Mouse (Mus musculus): Measurements from ENCODE around the gene Ttc9c. TPM values are rescaled to one million over a fixed set of nuclear protein-coding genes. Genes with fewer than 3 reads are reported as not detected.
A peak's percentile ranks its signal among the peaks of the same experiment; 100 is the strongest.
"Not testable (repeated sequence)": the region's sequence is repeated elsewhere in the genome, so short reads cannot be mapped to it uniquely, and the experiment has no call there.

Ttc9c gene
- polyA plus RNA-seq, 1 experiment from 2014 or later, result 69.0 TPM

DNA sequence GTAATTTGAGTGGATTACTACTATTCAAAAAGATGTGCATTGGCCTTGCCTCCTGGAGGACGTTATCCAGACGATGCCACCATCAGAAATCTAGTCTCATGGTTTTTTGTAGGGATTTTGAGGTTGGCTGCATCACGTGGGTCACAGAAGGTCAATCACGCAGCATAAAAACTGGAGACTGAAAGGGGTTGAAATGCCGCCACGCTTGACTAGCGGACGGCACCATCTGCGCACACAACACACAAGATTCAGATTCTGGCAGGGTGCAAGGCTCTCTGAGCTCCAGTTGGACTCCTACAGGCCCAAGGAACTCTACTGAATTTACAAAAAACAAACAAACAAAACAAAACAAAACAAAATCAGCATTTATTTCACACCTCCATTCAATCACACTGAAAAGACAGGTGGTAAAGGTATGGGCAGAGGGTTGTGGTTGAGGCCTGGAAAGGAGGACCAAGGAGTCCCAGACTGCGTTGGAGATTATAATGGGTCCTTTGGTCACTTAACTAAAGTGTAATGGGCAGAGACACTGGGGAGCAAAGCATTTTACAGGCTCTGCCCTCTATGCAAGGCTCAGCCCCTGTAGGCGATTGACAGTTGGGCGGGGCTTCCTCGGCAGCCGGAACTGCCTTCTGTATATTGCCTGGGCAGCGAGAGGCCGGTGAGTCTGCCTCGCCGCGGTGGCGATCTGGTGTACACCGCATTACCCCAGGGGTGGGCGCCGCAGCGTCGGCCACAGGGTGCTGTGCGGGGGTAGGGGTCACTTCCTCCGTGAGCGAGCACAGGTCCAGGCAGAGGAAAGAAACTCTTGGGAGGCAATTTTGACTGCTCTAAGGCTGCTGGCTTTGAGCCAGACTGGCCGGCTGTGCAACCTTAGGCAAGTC lies 21.0 kb upstream of the Ttc9c start:
- H3K4me3 ChIP-seq, result peak overlapping the region; percentile 61
- 19% methylated on average over 29 of the region's 29 CpGs for WGBS

DNA sequence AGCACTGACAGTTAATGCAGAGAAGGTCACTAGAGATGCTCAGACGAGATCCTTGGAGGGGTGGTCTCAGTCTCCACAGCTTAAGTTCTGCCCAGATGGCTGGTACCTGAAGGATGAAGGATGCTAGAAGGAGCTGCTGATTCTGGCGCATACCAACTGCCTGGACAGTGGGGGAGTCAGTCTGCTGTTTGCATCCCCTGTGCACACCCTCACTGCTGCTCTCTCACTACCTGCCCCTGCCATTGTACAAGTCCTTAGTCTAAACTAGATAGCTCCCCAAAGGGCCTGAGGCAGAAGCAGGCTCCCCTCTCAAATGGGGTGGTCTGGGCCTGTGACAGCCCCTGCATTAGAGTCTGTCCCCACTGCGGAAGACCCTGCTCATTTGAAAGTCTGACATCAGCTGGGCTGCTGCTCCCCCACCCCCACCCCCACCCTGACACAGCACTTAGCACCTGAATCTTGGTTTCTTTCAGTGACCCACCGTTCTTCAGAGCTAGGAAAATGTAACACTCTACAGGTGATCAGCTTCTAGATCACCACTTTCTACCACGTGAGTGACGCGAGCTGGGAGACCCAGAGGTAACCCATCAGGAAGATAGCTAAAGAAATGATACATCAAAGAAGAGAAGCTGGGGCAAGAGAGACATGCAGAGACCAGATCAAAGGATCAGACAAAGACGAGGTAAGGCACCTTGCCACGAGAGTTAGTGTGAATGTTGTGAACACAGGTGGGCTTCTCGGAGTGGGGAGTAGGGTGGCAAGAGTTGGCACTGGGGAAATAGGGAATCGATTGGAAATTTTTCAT lies 20.2 kb upstream of the Ttc9c start, which contains the start of gene Gng3:
TSS of gene Gng3 (minus strand) at position 92 of the 805 bp plus-strand sequence.
- whole genome bisulfite sequencing, result 40% methylated on average over 11 of the region's 11 CpGs
- H3K4me1 ChIP-seq, result peaks cover 46% of the 10 kb centered on the region
- peaks cover 48% of the 10 kb centered on the region for H3K36me3 ChIP-seq
- no peaks in the 10 kb centered on the region for H3K27me3 ChIP-seq (ENCODE audit: low read depth, poor library complexity, severe bottlenecking)
- H3K4me3 ChIP-seq, result peak within 1 kb of the TSS; percentile 61
- DNase-seq (ENCODE audit: low spot score), result peak; percentile 70
- no peaks in the 10 kb centered on the region for H3K9me3 ChIP-seq (replicated peaks)
- peak within 1 kb of the TSS; percentile 98 for H3K27ac ChIP-seq (replicated peaks)

More for the DNA sequence above, 21.0 kb upstream of the Ttc9c start:
- H3K27ac ChIP-seq (replicated peaks), result peak overlapping the region; percentile 98
- no peaks in the 10 kb centered on the region for H3K27me3 ChIP-seq (ENCODE audit: low read depth, poor library complexity, severe bottlenecking)
- H3K9me3 ChIP-seq (replicated peaks), result no peaks in the 10 kb centered on the region
- peak; percentile 67 for DNase-seq (ENCODE audit: low spot score)
- H3K4me1 ChIP-seq, result peaks cover 46% of the 10 kb centered on the region
- H3K36me3 ChIP-seq, result peaks cover 43% of the 10 kb centered on the region

- DNase-seq (ENCODE audit: low spot score), result no peak
- peaks cover 46% of the 10 kb centered on the region for H3K4me1 ChIP-seq
- H3K27me3 ChIP-seq (ENCODE audit: low read depth, poor library complexity, severe bottlenecking), result no peaks in the 10 kb centered on the region
- H3K9me3 ChIP-seq (replicated peaks), result no peaks in the 10 kb centered on the region
- H3K27ac ChIP-seq (replicated peaks), result peak overlapping the region; percentile 98
- peak overlapping the region; percentile 61 for H3K4me3 ChIP-seq
- 20% methylated on average over 15 of the region's 15 CpGs for WGBS
- peaks cover 59% of the 10 kb centered on the region for H3K36me3 ChIP-seq
Observed at GRCm38 (mm10) chr19:8838041-8838730, 19.1 kb upstream of the Ttc9c start.

DNA sequence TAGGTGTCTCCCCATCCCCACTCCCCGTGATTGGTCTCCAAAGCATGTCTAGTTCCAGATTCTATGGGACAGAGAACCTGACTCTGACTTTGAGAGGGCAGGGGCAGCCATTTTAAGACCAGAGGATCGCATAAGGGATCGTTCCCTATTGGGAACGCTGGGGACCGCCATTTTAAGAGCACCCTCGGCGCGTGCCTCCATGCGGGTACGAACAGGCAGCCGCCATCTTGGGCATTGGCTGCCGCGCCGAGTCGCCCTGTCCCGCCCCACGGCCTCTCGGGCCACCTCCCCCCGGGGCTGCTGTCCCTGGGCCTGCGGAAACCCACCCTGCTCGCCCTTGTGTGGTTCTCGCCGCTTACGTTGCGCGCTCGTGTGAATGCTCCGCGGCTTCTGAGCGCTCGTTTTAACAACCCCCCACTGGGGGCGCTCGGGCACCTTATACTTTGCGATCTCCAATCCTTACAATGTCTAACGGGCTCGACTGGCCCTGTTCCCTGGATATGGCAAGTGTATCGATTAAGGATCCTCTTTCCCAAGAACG lies 18.2 kb upstream of the Ttc9c start, which contains the start of gene Bscl2:
TSS of gene Bscl2 (plus strand) at position 217 of the 541 bp plus-strand sequence.
- peak within 1 kb of the TSS; percentile 98 for H3K27ac ChIP-seq (replicated peaks)
- peaks cover 46% of the 10 kb centered on the region for H3K4me1 ChIP-seq
- no peaks in the 10 kb centered on the region for H3K27me3 ChIP-seq (ENCODE audit: low read depth, poor library complexity, severe bottlenecking)
- peak; percentile 89 for DNase-seq (ENCODE audit: low spot score)
- WGBS, result under 1% methylated on average over 38 of the region's 38 CpGs
- H3K9me3 ChIP-seq (replicated peaks), result no peaks in the 10 kb centered on the region
- peaks cover 59% of the 10 kb centered on the region for H3K36me3 ChIP-seq
- peak within 1 kb of the TSS; percentile 61 for H3K4me3 ChIP-seq

GRCm38 (mm10) chr19:8836327-8836726 lies 17.2 kb upstream of the Ttc9c start:
- Histone ChIP-seq H3K27ac (replicated peaks) (peak overlapping the region; percentile 98; the same call in 1 of the 2 replicates), H3K4me3 (peak overlapping the region; percentile 61; the same call in 1 of the 2 replicates), H3K4me1 (peaks cover 45% of the 10 kb centered on the region), H3K36me3 (peaks cover 60% of the 10 kb centered on the region)
- WGBS, result 98% methylated on average over 10 of the region's 10 CpGs
- H3K9me3 ChIP-seq (replicated peaks); DNase-seq (ENCODE audit: low spot score); H3K27me3 ChIP-seq (ENCODE audit: low read depth, poor library complexity, severe bottlenecking): not testable (repeated sequence)

GRCm38 (mm10) chr19:8832971-8833370 lies 13.8 kb upstream of the Ttc9c start:
- Histone ChIP-seq H3K4me3 (no peak overlapping the region), H3K27ac (replicated peaks) (no peak overlapping the region), H3K27me3 (ENCODE audit: low read depth, poor library complexity, severe bottlenecking) (no peaks in the 10 kb centered on the region), H3K36me3 (peaks cover 89% of the 10 kb centered on the region), H3K4me1 (peaks cover 11% of the 10 kb centered on the region), H3K9me3 (replicated peaks) (no peaks in the 10 kb centered on the region)
- 92% methylated on average over 4 of the region's 4 CpGs for WGBS
- no peak for DNase-seq (ENCODE audit: low spot score)

GRCm38 (mm10) chr19:8831262-8831661 lies 12.1 kb upstream of the Ttc9c start:
- H3K27me3 ChIP-seq (ENCODE audit: low read depth, poor library complexity, severe bottlenecking), result no peaks in the 10 kb centered on the region
- no peak overlapping the region for H3K4me3 ChIP-seq
- no peaks in the 10 kb centered on the region for H3K9me3 ChIP-seq (replicated peaks)
- peaks cover 100% of the 10 kb centered on the region for H3K36me3 ChIP-seq
- no peak for DNase-seq (ENCODE audit: low spot score)
- no peaks in the 10 kb centered on the region for H3K4me1 ChIP-seq
- WGBS, result 90% methylated on average over 11 of the region's 11 CpGs
- no peak overlapping the region for H3K27ac ChIP-seq (replicated peaks)

GRCm38 (mm10) chr19:8830664-8831063 lies 11.5 kb upstream of the Ttc9c start:
- no peaks in the 10 kb centered on the region for H3K4me1 ChIP-seq
- no peaks in the 10 kb centered on the region for H3K27me3 ChIP-seq (ENCODE audit: low read depth, poor library complexity, severe bottlenecking)
- peaks cover 100% of the 10 kb centered on the region for H3K36me3 ChIP-seq
- no peak overlapping the region for H3K4me3 ChIP-seq
- DNase-seq (ENCODE audit: low spot score), result no peak
- no peak overlapping the region for H3K27ac ChIP-seq (replicated peaks)
- 96% methylated on average over 8 of the region's 8 CpGs for WGBS
- H3K9me3 ChIP-seq (replicated peaks), result no peaks in the 10 kb centered on the region

- no peak within 1 kb of the TSS for H3K4me3 ChIP-seq
- WGBS, result 93% methylated on average over 8 of the region's 8 CpGs
- H3K27ac ChIP-seq (replicated peaks), result no peak within 1 kb of the TSS
- no peaks in the 10 kb centered on the region for H3K4me1 ChIP-seq
- DNase-seq (ENCODE audit: low spot score), result no peak
- H3K36me3 ChIP-seq, result peaks cover 100% of the 10 kb centered on the region
- H3K27me3 ChIP-seq (ENCODE audit: low read depth, poor library complexity, severe bottlenecking), result no peaks in the 10 kb centered on the region
- H3K9me3 ChIP-seq (replicated peaks), result no peaks in the 10 kb centered on the region
Observed at GRCm38 (mm10) chr19:8829660-8830059, 10.5 kb upstream of the Ttc9c start, which contains the start of gene AC129217.1. AC129217.1 (plus strand) TSS chr19:8829773.

- H3K27ac ChIP-seq (replicated peaks), result no peak overlapping the region
- 79% methylated on average over 8 of the region's 8 CpGs for WGBS
- H3K9me3 ChIP-seq (replicated peaks), result no peaks in the 10 kb centered on the region
- H3K36me3 ChIP-seq, result peaks cover 62% of the 10 kb centered on the region
- H3K4me3 ChIP-seq, result peak overlapping the region; percentile 100
- H3K4me1 ChIP-seq, result peaks cover 32% of the 10 kb centered on the region
- H3K27me3 ChIP-seq (ENCODE audit: low read depth, poor library complexity, severe bottlenecking), result no peaks in the 10 kb centered on the region
- no peak for DNase-seq (ENCODE audit: low spot score)
Observed at GRCm38 (mm10) chr19:8822696-8823095, 3.6 kb upstream of the Ttc9c start.

GRCm38 (mm10) chr19:8821146-8821545 lies 2.0 kb upstream of the Ttc9c start:
- DNase-seq (ENCODE audit: low spot score), result no peak
- Histone ChIP-seq H3K4me1 (peaks cover 46% of the 10 kb centered on the region), H3K4me3 (peak overlapping the region; percentile 100), H3K27me3 (ENCODE audit: low read depth, poor library complexity, severe bottlenecking) (no peaks in the 10 kb centered on the region), H3K27ac (replicated peaks) (peak overlapping the region; percentile 98), H3K36me3 (peaks cover 58% of the 10 kb centered on the region), H3K9me3 (replicated peaks) (no peaks in the 10 kb centered on the region)
- 5% methylated on average over 7 of the region's 7 CpGs for WGBS

DNA sequence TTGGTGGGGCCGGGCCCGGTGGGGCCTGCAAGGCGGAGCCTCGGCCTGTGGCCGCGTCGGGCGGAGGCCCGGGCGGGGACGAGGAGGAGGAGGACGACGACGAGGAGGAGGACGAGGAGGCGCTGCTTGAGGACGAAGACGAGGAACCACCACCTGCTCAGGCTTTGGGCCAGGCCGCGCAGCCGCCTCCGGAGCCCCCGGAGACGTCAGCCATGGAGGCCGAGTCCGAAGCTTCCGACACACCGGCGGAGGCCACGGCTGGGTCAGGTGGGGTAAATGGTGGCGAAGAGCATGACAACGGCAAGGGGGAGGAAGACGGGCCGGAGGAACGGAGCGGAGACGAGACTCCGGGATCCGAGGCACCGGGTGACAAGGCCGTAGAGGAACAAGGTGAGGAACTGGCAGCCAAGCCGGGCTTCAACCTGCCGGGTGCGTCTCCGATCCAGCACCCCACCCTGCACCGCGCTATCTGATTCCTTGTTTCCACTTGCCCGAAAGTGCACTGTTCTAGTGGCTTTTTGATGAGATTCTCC lies 1.4 kb upstream of the Ttc9c start:
- Histone ChIP-seq H3K27me3 (ENCODE audit: low read depth, poor library complexity, severe bottlenecking) (no peaks in the 10 kb centered on the region), H3K9me3 (replicated peaks) (no peaks in the 10 kb centered on the region), H3K4me3 (peak overlapping the region; percentile 100), H3K36me3 (peaks cover 58% of the 10 kb centered on the region), H3K4me1 (peaks cover 46% of the 10 kb centered on the region), H3K27ac (replicated peaks) (peak overlapping the region; percentile 98)
- DNase-seq (ENCODE audit: low spot score), result no peak
- under 1% methylated on average over 48 of the region's 48 CpGs for whole genome bisulfite sequencing
